Mouse (Mus musculus): Measurements from ENCODE around the gene Sema3d.

The Sema3d gene

DNA sequence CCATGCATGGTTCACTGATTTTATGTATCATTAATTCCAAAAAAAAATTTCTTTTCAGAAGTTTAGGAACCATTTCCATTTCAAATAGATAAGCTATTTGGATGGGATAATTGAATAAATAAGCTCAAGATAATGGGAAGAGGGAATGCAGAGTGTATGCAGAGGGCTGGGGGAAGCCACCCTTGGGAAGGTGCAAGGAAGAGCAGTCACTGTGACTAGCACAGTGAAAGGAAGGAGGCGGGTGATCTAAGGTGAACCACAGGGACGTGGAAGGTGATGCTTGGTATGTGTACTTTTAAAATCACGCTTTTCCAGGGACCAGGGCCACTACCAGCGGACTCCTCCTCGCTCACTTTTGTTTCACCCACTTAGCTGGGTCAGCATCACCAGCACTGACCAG is 115.9 kb downstream of the Sema3d start:
- DNase-seq (ENCODE audit: low spot score) = no peak

DNA sequence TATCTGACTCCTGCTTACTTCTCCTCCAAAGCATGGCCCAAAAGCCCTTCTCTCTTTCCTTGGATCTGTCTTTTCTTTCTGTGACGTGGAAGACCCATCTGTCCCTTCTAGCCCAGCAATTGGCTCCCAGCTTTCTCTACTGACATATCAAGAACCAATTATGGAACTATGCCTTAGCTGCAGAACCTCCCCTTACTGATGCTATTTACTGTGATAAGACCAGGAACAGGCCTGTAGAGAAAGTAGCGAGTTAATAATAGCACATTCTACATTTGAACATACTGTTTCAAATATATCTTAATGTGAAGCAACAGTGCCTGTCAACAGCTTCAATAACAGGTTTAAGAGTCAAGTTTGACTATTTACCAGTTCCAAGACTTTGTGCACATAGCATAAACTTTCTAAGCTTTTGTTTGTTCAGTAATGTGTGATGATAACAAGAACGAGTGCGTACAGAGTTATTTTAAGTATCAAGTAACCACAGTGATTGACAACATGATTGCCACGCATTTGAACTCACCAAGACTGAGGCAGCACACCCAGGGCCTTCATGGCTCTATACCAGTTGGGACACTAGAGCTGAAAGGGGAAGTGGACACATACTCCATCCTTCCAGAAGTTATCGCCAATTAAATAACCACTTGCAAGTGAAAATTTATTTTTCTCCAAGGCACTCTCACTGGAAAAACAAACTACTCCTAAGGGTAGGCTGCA is 116.8 kb downstream of the Sema3d start:
- DNase-seq (ENCODE audit: low spot score) = no peak

DNA sequence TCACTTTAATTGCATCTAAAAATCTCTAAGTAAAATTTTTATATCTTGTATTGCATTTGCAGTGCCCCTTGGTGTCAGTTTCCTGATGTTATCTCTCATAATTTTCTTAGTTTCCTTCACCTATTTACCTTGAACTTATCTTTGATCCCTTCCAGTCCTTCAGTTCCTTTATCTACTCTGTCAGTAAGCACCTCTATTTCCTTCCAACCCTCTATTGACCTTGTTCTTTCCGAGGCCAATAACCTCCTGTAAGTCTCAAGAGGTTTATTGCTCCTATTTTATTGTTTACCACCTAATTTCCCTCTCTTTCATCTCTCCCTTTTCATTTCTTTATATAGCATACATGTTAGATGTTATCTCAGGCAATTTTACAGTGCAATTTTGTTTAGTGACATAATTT is 129.3 kb downstream of the Sema3d start:
- no peak for DNase-seq (ENCODE audit: low spot score)

DNA sequence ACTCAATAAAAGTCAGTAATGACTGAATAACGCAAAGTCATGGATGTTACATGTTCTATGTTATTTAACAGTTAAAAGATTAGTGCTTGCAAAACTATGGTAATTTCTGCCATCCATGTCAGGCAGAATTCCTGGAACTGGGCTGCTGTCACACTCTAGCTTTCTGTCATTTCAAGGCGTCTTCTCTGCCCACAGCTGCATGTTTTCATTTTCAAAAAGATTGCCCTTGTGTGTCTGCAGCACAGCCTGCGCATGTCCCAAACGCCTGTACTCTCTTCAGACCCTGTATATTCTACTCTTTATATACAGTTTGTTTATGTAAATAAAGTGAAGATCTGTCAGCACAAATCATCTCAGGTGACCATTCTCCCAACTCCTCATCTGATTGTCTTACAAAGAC is 132.1 kb downstream of the Sema3d start:
- no peak for DNase-seq (ENCODE audit: low spot score)

DNA sequence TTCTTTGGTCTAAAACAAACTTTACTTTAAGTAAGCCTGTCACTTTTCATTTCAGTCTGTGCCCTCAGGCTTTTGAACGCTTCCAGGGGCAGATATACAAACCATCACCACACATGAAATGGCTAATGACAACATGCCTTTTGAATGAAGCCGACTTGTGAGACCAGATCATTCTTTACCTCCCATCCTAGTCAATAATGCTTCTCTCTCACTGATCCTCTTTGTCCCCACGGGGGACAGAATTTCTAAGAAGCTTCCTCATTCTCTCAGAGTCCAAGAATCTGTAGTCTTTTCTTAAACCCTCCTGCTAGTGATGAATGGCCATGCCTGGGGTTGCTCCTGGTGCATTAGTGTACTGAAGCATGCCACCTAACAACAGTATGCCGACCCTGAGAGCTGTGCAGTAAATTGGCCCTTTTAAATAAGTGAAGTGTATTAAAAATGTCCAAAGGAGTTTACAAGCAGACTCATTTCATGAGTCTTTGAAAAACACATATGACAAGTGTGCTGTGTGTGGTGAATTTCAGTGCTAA is 142.1 kb downstream of the Sema3d start:
- no peak for DNase-seq (ENCODE audit: low spot score)

DNA sequence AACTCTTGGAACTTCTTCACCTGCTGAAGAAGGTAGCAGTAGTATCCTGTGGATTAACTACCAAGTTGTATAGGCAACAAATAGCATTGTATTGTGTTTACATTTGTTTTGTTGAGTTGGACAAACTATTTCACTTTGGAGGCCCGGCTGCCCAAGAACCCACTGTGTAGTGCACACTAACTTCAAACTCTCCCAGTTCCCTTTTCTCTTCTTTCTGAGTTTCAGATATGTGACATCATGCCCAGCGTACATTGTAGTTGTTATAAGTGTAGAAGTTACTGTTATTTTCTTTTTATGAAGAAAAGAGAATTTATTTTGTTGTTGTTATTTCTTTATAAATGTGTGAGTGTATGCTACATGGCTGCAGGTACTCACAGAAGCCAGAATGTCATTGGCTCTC is 145.4 kb downstream of the Sema3d start:
- DNase-seq (ENCODE audit: low spot score) = no peak

DNA sequence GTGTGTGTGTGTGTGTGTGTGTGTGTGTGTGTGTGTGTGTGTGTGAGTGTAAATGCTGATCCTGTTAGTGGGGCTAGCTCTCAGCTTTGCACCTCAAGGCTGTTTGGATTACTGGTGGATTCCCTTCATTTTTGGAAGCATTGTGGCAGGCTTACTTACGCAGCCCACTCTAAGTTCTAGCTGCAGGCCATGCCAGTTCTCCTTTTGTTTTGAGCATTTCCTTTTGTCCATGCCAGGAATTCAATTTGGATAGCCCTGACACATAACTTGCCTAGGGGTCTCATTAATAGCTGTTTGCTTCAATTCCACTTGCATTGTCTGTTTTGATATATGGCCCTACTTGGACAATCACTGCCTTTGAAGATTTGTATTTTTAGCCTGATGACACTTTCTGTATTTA is 146.6 kb downstream of the Sema3d start:
- no peak for DNase-seq (ENCODE audit: low spot score)

DNA sequence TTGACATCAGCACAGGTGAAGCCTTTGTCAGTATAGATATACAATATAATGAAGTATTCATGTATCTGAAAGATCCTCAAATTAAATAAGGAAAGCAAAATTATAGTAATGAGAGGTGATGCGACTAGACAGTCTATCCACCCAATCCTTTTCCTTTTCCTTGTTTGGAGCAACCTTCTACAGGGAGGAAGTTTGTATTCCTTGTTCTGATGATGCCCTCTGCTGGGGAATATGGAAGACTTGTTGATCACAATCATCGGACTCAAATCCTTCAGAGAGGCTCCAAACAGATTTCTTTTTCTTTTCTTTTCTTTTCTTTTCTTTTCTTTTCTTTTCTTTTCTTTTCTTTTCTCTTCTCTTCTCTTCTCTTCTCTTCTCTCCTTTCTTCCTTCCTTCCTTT is 158.1 kb downstream of the Sema3d start:
- DNase-seq (ENCODE audit: low spot score) = no peak

DNA sequence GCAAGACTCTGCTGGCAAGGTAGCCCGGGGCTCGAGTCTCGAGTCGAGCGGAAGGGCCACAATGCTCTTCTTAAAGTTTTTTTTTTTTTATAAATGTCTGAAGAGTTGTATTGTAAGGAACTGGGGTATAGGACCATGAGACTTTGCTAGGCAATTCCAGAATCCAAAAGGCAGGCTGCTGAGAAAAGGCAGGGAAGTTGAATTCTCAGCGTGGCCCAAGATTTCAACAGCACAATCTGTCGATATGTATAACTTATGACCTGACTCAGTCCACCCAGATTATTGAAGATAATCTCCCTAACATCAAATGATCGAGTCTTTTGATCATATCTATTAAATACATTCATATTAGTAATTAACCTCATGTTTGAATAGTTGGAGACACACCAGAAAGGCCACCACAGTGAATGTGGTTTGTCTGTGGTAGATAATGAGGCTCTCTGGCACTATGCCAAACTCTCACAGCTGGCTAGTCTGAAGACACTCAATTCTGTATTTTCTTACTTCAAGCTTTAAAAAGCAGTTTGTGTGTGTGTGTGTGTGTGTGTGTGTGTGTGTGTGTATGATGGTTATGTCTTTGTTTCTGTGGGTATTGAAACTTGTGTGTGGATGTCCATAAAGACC is 166.0 kb downstream of the Sema3d start:
- no peak for DNase-seq (ENCODE audit: low spot score)

DNA sequence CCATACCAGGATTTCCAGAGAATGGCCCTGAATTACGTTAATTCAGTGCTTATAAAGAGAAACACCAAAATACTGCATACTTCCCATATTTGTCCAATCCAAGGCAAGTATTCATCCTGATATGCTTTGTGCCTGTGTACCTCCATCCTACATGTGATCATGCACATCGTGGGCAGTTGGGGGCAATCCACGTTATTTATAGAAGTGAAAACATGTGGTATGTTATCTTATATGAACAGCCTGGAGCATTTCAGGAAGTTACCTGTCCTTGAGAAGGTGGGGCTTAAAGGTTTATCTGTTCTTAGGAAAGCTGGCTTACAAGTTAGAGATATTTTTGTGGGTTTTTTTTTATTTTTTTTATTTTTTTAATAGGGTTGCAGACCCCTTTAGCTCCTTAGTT is 172.2 kb downstream of the Sema3d start:
- DNase-seq (ENCODE audit: low spot score) = no peak

DNA sequence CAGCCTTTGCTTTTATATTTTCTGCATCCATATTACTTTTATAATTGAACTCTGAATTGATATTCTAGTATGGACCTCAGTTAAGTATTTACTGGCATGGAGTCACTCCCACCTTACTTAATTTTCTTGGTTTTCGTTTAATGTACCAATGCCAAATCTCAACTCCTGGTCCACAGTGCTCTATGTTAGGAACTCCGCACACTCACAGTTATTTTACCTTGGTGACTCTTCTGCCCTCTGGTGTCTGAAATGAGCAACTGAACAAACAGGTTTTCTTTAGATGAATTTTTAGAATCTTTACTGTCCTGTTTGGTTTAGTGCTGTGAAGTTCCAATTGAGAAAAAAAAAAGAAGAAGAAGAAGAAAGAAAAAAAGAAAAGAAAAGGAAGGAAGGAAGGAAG is 174.7 kb downstream of the Sema3d start:
- DNase-seq (ENCODE audit: low spot score) = no peak

DNA sequence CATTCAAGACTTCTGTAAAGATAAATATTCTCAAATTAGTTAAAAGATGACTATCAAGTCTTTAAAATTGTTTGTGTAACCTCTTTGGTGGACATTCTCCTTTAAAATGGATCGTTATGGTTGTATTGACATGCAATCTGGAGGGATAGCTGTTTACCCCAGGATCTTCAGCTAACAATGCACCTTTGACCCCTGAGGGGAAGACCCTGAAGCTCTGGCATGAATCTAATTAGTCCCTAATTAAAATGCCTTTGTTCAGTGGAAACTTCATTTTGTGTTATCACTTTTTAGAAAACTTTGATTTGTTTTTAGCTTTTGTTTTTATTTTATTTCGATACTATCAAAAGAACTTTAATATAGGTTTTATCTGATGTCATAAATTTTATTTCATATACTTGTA is 178.6 kb downstream of the Sema3d start:
- DNase-seq (ENCODE audit: low spot score) = no peak

DNA sequence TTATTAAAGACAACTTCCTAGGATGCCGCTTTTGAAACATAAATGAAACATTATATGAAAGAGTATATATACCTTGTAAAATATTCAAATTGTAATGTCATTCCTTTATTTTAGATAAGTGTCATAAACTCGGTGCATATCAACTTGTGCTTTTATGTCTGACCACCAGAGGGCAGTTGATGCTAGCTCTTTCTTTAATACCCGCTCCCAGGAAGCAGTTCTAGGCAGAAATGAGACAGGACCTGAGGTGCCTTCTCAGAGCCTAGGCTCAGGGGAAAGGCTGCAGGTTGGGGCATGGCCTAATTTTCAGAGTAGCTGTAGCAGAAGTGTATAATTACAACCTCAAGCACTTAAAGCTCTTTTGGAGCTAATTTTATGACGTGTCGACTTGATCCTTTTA is 179.0 kb downstream of the Sema3d start:
- no peak for DNase-seq (ENCODE audit: low spot score)

DNA sequence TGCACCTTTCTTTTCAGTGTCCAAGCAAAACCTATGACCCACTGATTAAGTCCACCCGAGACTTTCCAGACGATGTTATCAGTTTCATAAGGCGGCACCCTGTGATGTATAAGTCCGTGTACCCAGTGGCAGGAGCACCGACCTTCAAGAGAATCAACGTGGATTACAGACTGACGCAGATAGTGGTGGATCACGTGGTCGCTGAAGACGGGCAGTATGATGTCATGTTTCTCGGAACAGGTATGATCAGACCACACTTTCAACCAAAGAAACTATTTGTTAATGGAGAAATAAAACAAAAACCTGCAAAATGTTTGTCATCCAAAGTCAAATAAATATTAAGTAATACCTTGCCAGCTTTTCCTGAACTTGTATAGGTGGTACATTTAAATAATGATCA is 179.9 kb downstream of the Sema3d start:
- no peak for DNase-seq (ENCODE audit: low spot score)

DNA sequence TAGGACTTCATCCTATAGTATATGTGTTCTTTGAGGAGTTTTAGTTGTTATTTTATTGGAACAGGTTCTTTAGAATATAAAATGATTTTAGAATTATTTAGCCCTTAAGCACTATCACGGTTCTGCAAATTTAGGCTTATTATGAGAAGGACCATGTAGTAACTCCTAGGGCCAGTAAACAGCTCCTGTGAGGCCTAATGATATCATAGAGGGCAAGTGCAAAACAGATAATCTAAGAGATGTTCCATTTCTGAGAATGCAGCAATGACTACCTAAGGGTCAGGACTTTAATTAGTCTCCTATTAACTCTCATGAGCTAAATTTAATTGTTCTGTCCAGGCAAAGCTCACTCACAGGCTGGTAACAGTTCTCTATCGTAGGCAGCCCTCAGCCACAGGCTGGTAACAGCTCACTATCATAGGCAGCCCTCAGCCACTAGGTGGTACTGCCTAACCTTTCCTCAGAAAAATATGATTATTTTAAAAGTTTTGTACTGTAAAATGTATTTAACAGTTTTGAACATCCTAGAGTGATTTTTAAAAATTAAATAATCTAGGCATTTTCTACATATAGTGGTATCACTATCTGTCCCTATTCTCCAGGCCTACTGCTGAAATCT is 181.5 kb downstream of the Sema3d start:
- DNase-seq (ENCODE audit: low spot score) = no peak

DNA sequence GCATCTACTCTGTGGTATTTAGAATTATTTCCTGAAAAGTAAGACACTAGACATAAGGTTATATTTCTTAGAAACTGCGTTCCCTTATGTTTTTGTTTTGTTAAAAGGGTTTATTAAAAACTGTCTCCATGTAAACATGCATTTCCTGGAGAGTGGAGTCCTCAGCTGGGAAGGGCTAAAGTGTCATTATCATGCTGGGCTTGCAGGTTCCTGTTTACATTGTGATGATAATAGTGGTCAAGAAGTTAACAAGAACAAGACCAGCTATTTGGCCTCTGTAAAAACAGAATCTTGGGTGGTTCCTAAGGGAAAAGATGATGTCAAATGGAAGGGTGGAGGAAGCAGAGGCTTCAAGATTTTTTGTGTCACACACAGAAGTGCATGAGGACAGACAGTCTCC is 183.4 kb downstream of the Sema3d start:
- DNase-seq (ENCODE audit: low spot score) = no peak

DNA sequence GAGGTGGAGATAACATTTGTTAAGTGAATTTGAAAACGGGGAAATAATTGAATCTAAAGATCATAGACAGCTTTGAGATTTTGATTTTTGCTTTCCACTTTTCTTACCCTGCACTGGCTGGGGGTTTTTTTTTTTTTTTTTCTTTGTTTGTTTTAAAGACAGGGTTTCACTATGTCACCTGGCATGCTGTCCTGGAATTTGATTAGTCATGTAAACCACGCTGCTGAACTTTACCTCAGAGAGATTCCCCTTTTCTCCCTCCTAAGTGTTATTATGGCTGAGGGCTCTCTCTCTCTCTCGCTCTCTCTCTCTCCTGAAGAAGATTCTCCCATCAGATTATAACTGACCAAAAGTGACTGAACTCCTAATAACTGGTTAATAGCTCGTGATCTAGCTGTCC is 191.4 kb downstream of the Sema3d start:
- no peak for DNase-seq (ENCODE audit: low spot score)

DNA sequence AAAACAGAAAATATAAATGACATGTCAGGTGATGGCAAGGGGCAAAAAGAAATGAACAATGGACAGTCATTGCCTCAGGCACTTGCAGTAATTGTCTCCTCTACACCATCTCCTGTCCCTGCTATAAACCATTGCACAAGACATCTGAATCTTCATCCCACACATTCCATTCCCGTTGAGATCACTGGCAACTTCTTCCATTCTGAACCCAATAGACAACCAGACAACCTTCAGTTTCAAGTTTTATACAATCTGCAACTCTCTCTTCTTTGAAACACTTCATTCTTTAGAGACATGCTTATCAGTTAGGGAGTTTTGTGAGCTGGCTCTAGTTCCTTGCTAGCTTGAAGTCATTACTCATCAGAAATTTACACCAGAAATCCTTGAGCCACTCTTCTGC is 192.1 kb downstream of the Sema3d start:
- no peak for DNase-seq (ENCODE audit: low spot score)

DNA sequence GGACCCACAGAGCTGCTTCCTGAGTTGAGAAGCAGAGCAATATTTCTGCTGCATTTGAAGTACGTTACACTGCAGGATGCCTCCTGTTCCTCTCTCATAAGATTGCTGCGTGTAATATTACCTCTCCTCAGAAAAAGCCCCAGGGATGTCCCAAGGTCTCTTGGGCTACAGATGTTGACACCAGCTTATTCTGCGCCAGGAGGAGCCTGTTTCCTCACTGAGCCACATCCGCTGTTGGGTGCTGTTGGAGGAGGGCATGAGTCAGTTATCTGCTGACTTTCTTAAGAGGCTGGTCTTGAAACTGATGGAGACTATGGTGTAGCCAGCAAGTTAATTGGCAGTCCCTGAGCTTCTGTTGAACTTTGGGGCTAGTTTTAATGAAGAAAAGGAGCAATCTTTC is 196.6 kb downstream of the Sema3d start:
- no peak for DNase-seq (ENCODE audit: low spot score)

DNA sequence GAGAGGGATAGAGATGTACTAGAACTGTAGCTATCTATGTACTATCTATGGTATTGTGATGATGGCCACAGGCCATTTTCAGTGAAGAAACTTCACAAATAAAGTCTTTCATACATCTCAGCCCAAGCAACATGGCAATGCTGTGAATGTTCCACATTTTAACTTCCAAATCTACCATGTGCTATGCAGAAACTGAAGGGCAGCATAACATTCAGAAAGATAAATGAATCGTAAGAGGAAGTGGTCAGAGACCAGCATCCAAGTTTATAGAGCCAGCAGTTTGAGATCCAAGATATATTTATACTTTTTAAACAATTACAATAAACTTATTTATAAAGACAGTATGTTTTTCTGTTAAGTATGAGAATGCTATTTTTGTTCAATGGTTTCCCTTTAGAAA is 199.4 kb downstream of the Sema3d start:
- DNase-seq (ENCODE audit: low spot score) = no peak

DNA sequence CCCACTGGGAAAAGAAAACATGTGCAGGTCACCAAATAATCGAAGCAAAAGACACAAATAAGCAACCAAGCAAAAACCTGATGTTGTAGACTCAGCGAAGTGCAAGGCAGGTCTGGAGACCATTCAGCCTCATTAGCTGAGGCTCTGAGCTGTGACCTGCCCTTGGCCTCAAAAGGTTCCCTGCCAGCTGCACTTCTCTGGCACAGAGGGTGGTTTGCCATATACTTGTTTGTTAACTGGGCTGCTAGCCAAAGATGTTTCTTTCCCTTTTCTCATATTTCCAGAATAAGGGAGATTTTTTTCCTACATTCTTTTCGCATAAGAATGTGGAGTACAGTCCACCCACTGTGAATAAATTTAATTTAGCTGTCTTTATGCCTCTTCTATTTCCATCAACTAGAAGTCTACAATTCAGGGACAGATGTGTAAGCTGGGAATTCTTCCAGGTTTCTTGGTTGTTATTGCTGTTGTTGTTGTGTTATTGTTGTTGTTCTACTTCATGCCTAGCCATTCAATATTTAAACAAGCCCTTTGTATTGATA is 200.2 kb downstream of the Sema3d start:
- no peak for DNase-seq (ENCODE audit: low spot score)

DNA sequence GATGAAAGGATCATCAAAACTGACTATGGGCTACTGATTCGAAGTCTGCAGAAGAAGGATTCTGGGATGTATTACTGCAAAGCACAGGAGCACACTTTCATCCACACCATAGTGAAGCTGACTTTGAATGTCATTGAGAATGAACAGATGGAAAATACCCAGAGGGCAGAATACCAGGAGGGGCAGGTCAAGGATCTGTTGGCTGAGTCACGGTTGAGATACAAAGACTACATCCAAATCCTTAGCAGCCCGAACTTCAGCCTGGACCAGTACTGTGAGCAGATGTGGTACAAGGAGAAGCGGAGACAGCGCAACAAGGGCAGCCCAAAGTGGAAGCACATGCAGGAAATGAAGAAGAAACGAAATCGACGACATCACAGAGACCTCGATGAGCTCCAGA is 201.7 kb downstream of the Sema3d start:
- DNase-seq (ENCODE audit: low spot score) = no peak

Measured in urinary bladder, postnatal 10 days (tissue).